Mouse (Mus musculus): ENCODE data around the gene Jag2. TPM values are rescaled to one million over a fixed set of nuclear protein-coding genes. Genes with fewer than 3 reads are reported as not detected.

The Jag2 gene
- polyA plus RNA-seq (2017; shearing (Covaris generic)), result 1 to 10 TPM; 1.1 to 2.0 TPM

GRCm38 (mm10) chr12:112929562-112930352 is at the start of gene Jag2:
Gene Jag2, minus strand, starts transcription at chr12:112929776.
- ATAC-seq, result no peak

- no peak for ATAC-seq
Observed at GRCm38 (mm10) chr12:112977156-112977555, 47.6 kb upstream of the Jag2 start.

- ATAC-seq, result peak; percentile 97
Observed at GRCm38 (mm10) chr12:112976371-112977073, 46.9 kb upstream of the Jag2 start, which contains the start of gene Btbd6. Gene Btbd6, plus strand, starts transcription at chr12:112976482.

GRCm38 (mm10) chr12:112974736-112975135 is 45.2 kb upstream of the Jag2 start:
- no peak for ATAC-seq

- no peak for ATAC-seq
Observed at GRCm38 (mm10) chr12:112969616-112970015, 40.0 kb upstream of the Jag2 start.

GRCm38 (mm10) chr12:112968943-112969342 is 39.4 kb upstream of the Jag2 start:
- ATAC-seq, result no peak

GRCm38 (mm10) chr12:112965783-112966182 is 36.2 kb upstream of the Jag2 start:
- ATAC-seq, result no peak

- ATAC-seq, result no peak
Observed at GRCm38 (mm10) chr12:112961872-112962271, 32.3 kb upstream of the Jag2 start.

- no peak for ATAC-seq
Observed at GRCm38 (mm10) chr12:112961428-112961827, 31.9 kb upstream of the Jag2 start.

- ATAC-seq, result peak; percentile 91
Observed at GRCm38 (mm10) chr12:112959421-112959820, 29.8 kb upstream of the Jag2 start.

GRCm38 (mm10) chr12:112958303-112958702 is 28.7 kb upstream of the Jag2 start:
- ATAC-seq, result peak; percentile 67

GRCm38 (mm10) chr12:112955800-112956199 is 26.2 kb upstream of the Jag2 start:
- ATAC-seq, result peak; percentile 51

- no peak for ATAC-seq
Observed at GRCm38 (mm10) chr12:112952926-112953565, 23.5 kb upstream of the Jag2 start.

- ATAC-seq, result no peak
Observed at GRCm38 (mm10) chr12:112952433-112952832, 22.9 kb upstream of the Jag2 start.

- no peak for ATAC-seq
Observed at GRCm38 (mm10) chr12:112951150-112951842, 21.7 kb upstream of the Jag2 start.

GRCm38 (mm10) chr12:112950761-112951129 is 21.2 kb upstream of the Jag2 start:
- ATAC-seq, result peak; percentile 10

GRCm38 (mm10) chr12:112950040-112950760 is 20.6 kb upstream of the Jag2 start:
- ATAC-seq, result peak; percentile 85

- peak; percentile 38 for ATAC-seq
Observed at GRCm38 (mm10) chr12:112947307-112947706, 17.7 kb upstream of the Jag2 start.

- no peak for ATAC-seq
Observed at GRCm38 (mm10) chr12:112943669-112944068, 14.1 kb upstream of the Jag2 start.

GRCm38 (mm10) chr12:112941776-112942713 is 12.5 kb upstream of the Jag2 start, which contains the start of gene Nudt14:
Gene Nudt14, minus strand, starts transcription at chr12:112942124.
- ATAC-seq, result peak; percentile 88

All from CD4-positive, CD25-positive, alpha-beta regulatory T cell, adult 4 months (primary cell).